Mouse (Mus musculus): ENCODE measurements around the gene Gipr. TPM values are rescaled to one million over a fixed set of nuclear protein-coding genes. Genes with fewer than 3 reads are reported as not detected.
A peak's percentile ranks its signal among the peaks of the same experiment; 100 is the strongest.

Gipr gene
- under 1 TPM in 1 of 2 experiments, not detected in 1; 0.16 TPM for total RNA-seq (2021)
- 2.5 and 3.0 TPM in 2 replicates for polyA plus RNA-seq (2012; rRNA removed)
- long read RNA-seq: 0 reads

- H3K36me3 ChIP-seq (ENCODE audit: control insufficient read depth, insufficient read depth, low read length): no peaks in the 10 kb centered on the region
- TF ChIP-seq EP300 (IDR thresholded peaks at IDR 0.05; ENCODE audit: insufficient read depth, low read depth, low read length) (no peak), POLR2A (IDR thresholded peaks at IDR 0.05; ENCODE audit: insufficient read depth, low read depth, low read length) (no peak), CTCF (IDR thresholded peaks at IDR 0.05) (no peak)
- intact Hi-C loops (cut with DNase I): no loop called here
- no peaks in the 10 kb centered on the region for H3K79me2 ChIP-seq (replicated peaks; ENCODE audit: control insufficient read depth, insufficient read depth, low read length)
- peaks cover 8% of the 10 kb centered on the region for H3K4me1 ChIP-seq (ENCODE audit: control insufficient read depth, insufficient read depth, low read length)
- H3K27ac ChIP-seq: peak within 1 kb of the TSS; percentile 57; the same call in 1 of the 2 replicates
- peak; percentile 45 to 56 for DNase-seq
- WGBS: 12% methylated on average over 14 of the region's 14 CpGs
- no peaks in the 10 kb centered on the region; the same call in 1 of the 2 replicates for H3K27me3 ChIP-seq (ENCODE audit: control insufficient read depth, insufficient read depth, low read length)
- no peak within 1 kb of the TSS for H3K4me3 ChIP-seq
- peak within 1 kb of the TSS; percentile 59 for H3K9ac ChIP-seq (ENCODE audit: low read depth, low read length)
Observed at GRCm38 (mm10) chr7:19165656-19166423, at the start of gene Gipr. Gipr (minus strand) TSS chr7:19166127.

DNA sequence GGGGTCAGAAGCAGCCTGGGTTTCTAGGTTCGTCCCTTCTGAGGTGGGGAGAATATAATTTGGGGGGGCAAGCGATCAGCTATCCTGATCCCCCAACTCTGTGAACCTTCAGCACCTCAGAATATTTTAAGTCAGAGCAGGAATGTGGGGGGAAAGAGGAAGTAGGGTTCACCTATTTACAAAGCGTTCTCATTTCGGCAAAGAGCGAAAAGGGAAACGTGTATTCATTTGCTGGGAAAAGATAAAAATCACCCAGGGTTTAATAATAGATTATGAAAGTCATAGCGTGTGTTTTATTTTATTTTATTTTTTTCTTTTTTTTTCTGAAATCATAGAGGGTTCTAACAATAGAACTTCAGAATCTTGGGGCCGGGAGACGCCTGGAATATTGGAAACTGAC, 49.0 kb upstream of the Gipr start:
- 38% methylated on average over 9 of the region's 9 CpGs for WGBS

GRCm38 (mm10) chr7:19214369-19214768, 48.4 kb upstream of the Gipr start:
- H3K36me3 ChIP-seq (ENCODE audit: control insufficient read depth, insufficient read depth, low read length): peaks cover 6% of the 10 kb centered on the region
- WGBS: 33% methylated on average over 7 of the region's 7 CpGs
- no peaks in the 10 kb centered on the region; the same call in 1 of the 2 replicates for H3K27me3 ChIP-seq (ENCODE audit: control insufficient read depth, insufficient read depth, low read length)
- peak overlapping the region; percentile 74 for H3K27ac ChIP-seq
- intact Hi-C loops (cut with DNase I): loop anchor here (1.0 to 5.0 kb wide), 2 partner anchors 10 to 58 kb away; partner anchors contain the start of gene Vasp
- H3K9ac ChIP-seq (ENCODE audit: low read depth, low read length): peak overlapping the region; percentile 27; the same call in 1 of the 2 replicates
- no peaks in the 10 kb centered on the region for H3K79me2 ChIP-seq (replicated peaks; ENCODE audit: control insufficient read depth, insufficient read depth, low read length)
- TF ChIP-seq POLR2A (IDR thresholded peaks at IDR 0.05; ENCODE audit: insufficient read depth, low read depth, low read length) (no peak), EP300 (IDR thresholded peaks at IDR 0.05; ENCODE audit: insufficient read depth, low read depth, low read length) (no peak), CTCF (IDR thresholded peaks at IDR 0.05) (no peak)
- DNase-seq: no peak
- peaks cover 9% of the 10 kb centered on the region for H3K4me1 ChIP-seq (ENCODE audit: control insufficient read depth, insufficient read depth, low read length)
- peak overlapping the region; percentile 43 for H3K4me3 ChIP-seq

More for the DNA sequence above, 49.0 kb upstream of the Gipr start:
- H3K4me1 ChIP-seq (ENCODE audit: control insufficient read depth, insufficient read depth, low read length): peaks cover 9% of the 10 kb centered on the region
- peak overlapping the region; percentile 74; the same call in 1 of the 2 replicates for H3K27ac ChIP-seq
- H3K79me2 ChIP-seq (replicated peaks; ENCODE audit: control insufficient read depth, insufficient read depth, low read length): no peaks in the 10 kb centered on the region
- peak overlapping the region; percentile 36 for H3K9ac ChIP-seq (ENCODE audit: low read depth, low read length)
- intact Hi-C loops (cut with DNase I): loop anchor here (1.0 to 5.0 kb wide), 2 partner anchors 9 to 57 kb away; partner anchors contain the start of gene Vasp
- peaks cover 6% of the 10 kb centered on the region for H3K36me3 ChIP-seq (ENCODE audit: control insufficient read depth, insufficient read depth, low read length)
- H3K4me3 ChIP-seq: peak overlapping the region; percentile 43; the same call in 1 of the 2 replicates
- no peak for DNase-seq
- TF ChIP-seq EP300 (IDR thresholded peaks at IDR 0.05; ENCODE audit: insufficient read depth, low read depth, low read length) (no peak), CTCF (IDR thresholded peaks at IDR 0.05) (no peak), POLR2A (IDR thresholded peaks at IDR 0.05; ENCODE audit: insufficient read depth, low read depth, low read length) (no peak)
- no peaks in the 10 kb centered on the region; the same call in 1 of the 2 replicates for H3K27me3 ChIP-seq (ENCODE audit: control insufficient read depth, insufficient read depth, low read length)

- Histone ChIP-seq H3K27ac (peak overlapping the region; percentile 86), H3K79me2 (replicated peaks; ENCODE audit: control insufficient read depth, insufficient read depth, low read length) (no peaks in the 10 kb centered on the region), H3K36me3 (ENCODE audit: control insufficient read depth, insufficient read depth, low read length) (peaks cover 6% of the 10 kb centered on the region), H3K27me3 (ENCODE audit: control insufficient read depth, insufficient read depth, low read length) (no peaks in the 10 kb centered on the region; the same call in 1 of the 2 replicates), H3K9ac (ENCODE audit: low read depth, low read length) (peak overlapping the region; percentile 85; the same call in 1 of the 2 replicates), H3K4me3 (peak overlapping the region; percentile 55), H3K4me1 (ENCODE audit: control insufficient read depth, insufficient read depth, low read length) (peaks cover 9% of the 10 kb centered on the region)
- TF ChIP-seq CTCF (IDR thresholded peaks at IDR 0.05) (no peak), EP300 (IDR thresholded peaks at IDR 0.05; ENCODE audit: insufficient read depth, low read depth, low read length) (peak; percentile 54; the same call in 1 of the 2 replicates), POLR2A (IDR thresholded peaks at IDR 0.05; ENCODE audit: insufficient read depth, low read depth, low read length) (peak; percentile 34; the same call in 1 of the 2 replicates)
- intact Hi-C loops (cut with DNase I): loop anchor here (5.0 kb wide), 1 partner anchor 59 kb away; the partner anchor contains the start of gene Vasp
- 41% methylated on average over 2 of the region's 2 CpGs for WGBS
- DNase-seq: peak in 1 of 2 experiments; percentile 29
Observed at GRCm38 (mm10) chr7:19213385-19213784, 47.5 kb upstream of the Gipr start.

- Histone ChIP-seq H3K79me2 (replicated peaks; ENCODE audit: control insufficient read depth, insufficient read depth, low read length) (no peaks in the 10 kb centered on the region), H3K27me3 (ENCODE audit: control insufficient read depth, insufficient read depth, low read length) (no peaks in the 10 kb centered on the region; the same call in 1 of the 2 replicates), H3K4me1 (ENCODE audit: control insufficient read depth, insufficient read depth, low read length) (peaks cover 5% of the 10 kb centered on the region), H3K36me3 (ENCODE audit: control insufficient read depth, insufficient read depth, low read length) (peaks cover 3% of the 10 kb centered on the region), H3K9ac (ENCODE audit: low read depth, low read length) (peak within 1 kb of the TSS; percentile 85), H3K4me3 (peak within 1 kb of the TSS; percentile 55), H3K27ac (peak within 1 kb of the TSS; percentile 86)
- DNase-seq: peak; percentile 62 to 72
- 6% methylated on average over 28 of the region's 30 CpGs for WGBS
- TF ChIP-seq EP300 (IDR thresholded peaks at IDR 0.05; ENCODE audit: insufficient read depth, low read depth, low read length) (no peak), CTCF (IDR thresholded peaks at IDR 0.05) (peak; percentile 60), POLR2A (IDR thresholded peaks at IDR 0.05; ENCODE audit: insufficient read depth, low read depth, low read length) (peak; percentile 56)
- intact Hi-C loops (cut with DNase I): loop anchor here (5.0 kb wide), 1 partner anchor 60 kb away; the partner anchor contains the start of gene Vasp
Observed at GRCm38 (mm10) chr7:19211996-19212755, 46.2 kb upstream of the Gipr start, which contains the start of gene Gpr4. Gpr4 (plus strand) TSS chr7:19212538.

Measured in heart, adult 2 months (tissue).